Mouse (Mus musculus) subcutaneous adipose tissue, adult 2 months (tissue): Measurements from ENCODE around the gene Hspa1l. TPM values are rescaled to one million over a fixed set of nuclear protein-coding genes. Genes with fewer than 3 reads are reported as not detected.

Experiments used
- polyA plus RNA-seq: library from polyadenylated mRNA; depleted of rRNA; stranded (reverse); fragments of >200 nt; gene quantifications from 2 replicates; pipeline ENCODE4 v1.2.3, GENCODE M21; 2012; ENCODE audit warnings: low replicate concordance; rRNA removed

The Hspa1l gene
- 0.46 and 0.59 TPM in 2 replicates for polyA plus RNA-seq

GRCm38 (mm10) chr17:34972069-34972749, at the start of gene Hspa1l, which contains the start of gene Hspa1a:
Gene Hspa1l (plus strand): TSS chr17:34972703.
Gene Hspa1a (minus strand): TSS chr17:34972156.

GRCm38 (mm10) chr17:34931061-34931734, 41.3 kb upstream of the Hspa1l start, which contains the start of gene Neu1:
Gene Neu1 (plus strand): TSS chr17:34931253.

GRCm38 (mm10) chr17:34959130-34959778, 13.2 kb upstream of the Hspa1l start, which contains the start of gene Hspa1b:
Gene Hspa1b (minus strand): TSS chr17:34959238.

GRCm38 (mm10) chr17:34969822-34970221, 2.7 kb upstream of the Hspa1l start, which contains the start of gene Gm20481:
Gene Gm20481 (plus strand): TSS chr17:34969912.

GRCm38 (mm10) chr17:34981690-34982180, 9.2 kb downstream of the Hspa1l start, which contains the start of gene Lsm2:
Gene Lsm2 (plus strand): TSS chr17:34981862.

GRCm38 (mm10) chr17:35000717-35001451, 28.4 kb downstream of the Hspa1l start, which contains the start of gene Vars:
Gene Vars (plus strand): TSS chr17:35000987.

GRCm38 (mm10) chr17:35016376-35016775, 43.9 kb downstream of the Hspa1l start, which contains the start of gene Vwa7:
Gene Vwa7 (plus strand): TSS chr17:35016579.

GRCm38 (mm10) chr17:35027277-35028068, 55.0 kb downstream of the Hspa1l start, which contains the start of gene Sapcd1:
Gene Sapcd1 (minus strand): TSS chr17:35028016.

Other genes starting within 250 kb of the Hspa1l start
- 136 and 385 TPM in 2 replicates for gene C4b, start 228.8 kb upstream of the Hspa1l start, polyA plus RNA-seq
- gene Cyp21a1, start 168.1 kb upstream of the Hspa1l start, polyA plus RNA-seq = 0.26 and 1.6 TPM in 2 replicates
- gene Stk19, start 135.8 kb upstream of the Hspa1l start, polyA plus RNA-seq = 37.5 and 44.6 TPM in 2 replicates
- 65.8 and 69.5 TPM in 2 replicates for gene Dxo, start 135.7 kb upstream of the Hspa1l start, polyA plus RNA-seq
- 92.6 and 103 TPM in 2 replicates for gene Skiv2l, start 122.5 kb upstream of the Hspa1l start, polyA plus RNA-seq
- gene Nelfe, start 122.3 kb upstream of the Hspa1l start, polyA plus RNA-seq = 26.6 and 41.9 TPM in 2 replicates
- 75.6 and 198 TPM in 2 replicates for gene Cfb, start 110.2 kb upstream of the Hspa1l start, polyA plus RNA-seq
- 7.5 and 24.8 TPM in 2 replicates for gene Zbtb12, start 93.2 kb upstream of the Hspa1l start, polyA plus RNA-seq
- not detected in 2 replicates for gene Gm20547, start 90.7 kb upstream of the Hspa1l start, polyA plus RNA-seq
- 69.3 and 73.7 TPM in 2 replicates for gene C2, start 74.4 kb upstream of the Hspa1l start, polyA plus RNA-seq
- 185 and 311 TPM in 2 replicates for gene Ehmt2, start 74.2 kb upstream of the Hspa1l start, polyA plus RNA-seq
- 0.10 and 12.1 TPM in 2 replicates for gene Slc44a4, start 58.2 kb upstream of the Hspa1l start, polyA plus RNA-seq
- 41.5 and 44.0 TPM in 2 replicates for gene Neu1, start 41.5 kb upstream of the Hspa1l start, polyA plus RNA-seq
- gene Hspa1b, start 13.5 kb upstream of the Hspa1l start, polyA plus RNA-seq = 15.3 and 47.3 TPM in 2 replicates
- not detected in 2 replicates for gene Gm20481, start 2.8 kb upstream of the Hspa1l start, polyA plus RNA-seq
- gene Hspa1a, start 547 bp upstream of the Hspa1l start, polyA plus RNA-seq = 8.7 and 27.0 TPM in 2 replicates
- 69.2 and 79.0 TPM in 2 replicates for gene Lsm2, start 9.2 kb downstream of the Hspa1l start, polyA plus RNA-seq
- 61.9 and 207 TPM in 2 replicates for gene Vars, start 28.3 kb downstream of the Hspa1l start, polyA plus RNA-seq
- gene Vwa7, start 43.9 kb downstream of the Hspa1l start, polyA plus RNA-seq = 0.39 and 0.62 TPM in 2 replicates
- gene Sapcd1, start 55.3 kb downstream of the Hspa1l start, polyA plus RNA-seq = 0.54 and 1.7 TPM in 2 replicates
- 1.8 TPM in 2 replicates for gene Msh5, start 74.0 kb downstream of the Hspa1l start, polyA plus RNA-seq
- gene Clic1, start 77.3 kb downstream of the Hspa1l start, polyA plus RNA-seq = 87.4 and 180 TPM in 2 replicates
- 59.2 and 121 TPM in 2 replicates for gene Ddah2, start 86.3 kb downstream of the Hspa1l start, polyA plus RNA-seq
- 0.17 TPM in 1 of 2 replicates, not detected in the other for gene Ly6g6c, start 92.7 kb downstream of the Hspa1l start, polyA plus RNA-seq
- 0.09 and 0.21 TPM in 2 replicates for gene Mpig6b, start 93.5 kb downstream of the Hspa1l start, polyA plus RNA-seq
- 0.24 and 4.5 TPM in 2 replicates for gene Ly6g6e, start 104.2 kb downstream of the Hspa1l start, polyA plus RNA-seq
- gene Ly6g6d, start 105.4 kb downstream of the Hspa1l start, polyA plus RNA-seq = 2.3 and 5.4 TPM in 2 replicates
- gene Ly6g6f, start 112.9 kb downstream of the Hspa1l start, polyA plus RNA-seq = not detected in 2 replicates
- 206 and 214 TPM in 2 replicates for gene Abhd16a, start 116.6 kb downstream of the Hspa1l start, polyA plus RNA-seq
- 3.1 TPM in 1 of 2 replicates, not detected in the other for gene Ly6g5c, start 135.6 kb downstream of the Hspa1l start, polyA plus RNA-seq
- 1.9 and 3.2 TPM in 2 replicates for gene Ly6g5b, start 142.7 kb downstream of the Hspa1l start, polyA plus RNA-seq
- 12.3 and 16.6 TPM in 2 replicates for gene Gpank1, start 148.8 kb downstream of the Hspa1l start, polyA plus RNA-seq
- gene Csnk2b, start 149.3 kb downstream of the Hspa1l start, polyA plus RNA-seq = 304 and 310 TPM in 2 replicates
- 6.4 and 11.3 TPM in 2 replicates for gene D17H6S53E, start 153.7 kb downstream of the Hspa1l start, polyA plus RNA-seq
- 0.17 TPM in 1 of 2 replicates, not detected in the other for gene Apom, start 159.3 kb downstream of the Hspa1l start, polyA plus RNA-seq
- gene Bag6, start 162.5 kb downstream of the Hspa1l start, polyA plus RNA-seq = 178 and 246 TPM in 2 replicates
- gene Prrc2a, start 192.2 kb downstream of the Hspa1l start, polyA plus RNA-seq = 249 and 404 TPM in 2 replicates
- 1.9 and 5.2 TPM in 2 replicates for gene Aif1, start 203.4 kb downstream of the Hspa1l start, polyA plus RNA-seq
- gene Lst1, start 215.7 kb downstream of the Hspa1l start, polyA plus RNA-seq = 23.5 and 60.6 TPM in 2 replicates
- gene Ltb, start 221.7 kb downstream of the Hspa1l start, polyA plus RNA-seq = 4.2 and 11.0 TPM in 2 replicates
- 2.2 and 3.1 TPM in 2 replicates for gene Tnf, start 229.3 kb downstream of the Hspa1l start, polyA plus RNA-seq
- 0.16 and 0.69 TPM in 2 replicates for gene Lta, start 232.6 kb downstream of the Hspa1l start, polyA plus RNA-seq
- 0.64 and 4.9 TPM in 2 replicates for gene Gm16181, start 248.1 kb downstream of the Hspa1l start, polyA plus RNA-seq